In genomic region chr11:80555416-80555815, GRCm38 (mm10) we compare ENCODE assay signal across 31 mouse cellular contexts.
DNase-seq lines count a peak whose midpoint lies in the region; TF ChIP-seq lines count a peak whose summit lies in the region.
"Had no signal": no experiment of that assay in that cellular context is flagged by ENCODE, and none has a peak within 500 bp of the region (broad histone marks: within the 10 kb centered on the region; RNA-seq: fewer than 3 reads in every experiment).

No protein-coding gene starts in this region.

- no peak overlapping the region for H3K4me3 ChIP-seq in left cerebral cortex, adult 2 months
- H3K4me3 ChIP-seq: embryonic facial prominence, embryonic 13.5 days; forebrain, embryonic 10.5 days; forebrain, embryonic 15.5 days; gastrocnemius, adult 2 months; hindbrain, embryonic 10.5 days; hindbrain, embryonic 15.5 days; kidney, embryonic 15.5 days; layer of hippocampus, adult 2 months; limb, embryonic 13.5 days; lung, embryonic 15.5 days; megakaryocyte, embryonic 14.5 days; midbrain, embryonic 12.5 days; myocyte; neural tube, embryonic 12.5 days had no signal

- no peak for TF ChIP-seq CTCF in left cerebral cortex, adult 2 months (IDR thresholded peaks at IDR 0.05)

- no peak overlapping the region for H3K27ac ChIP-seq in left cerebral cortex, adult 2 months
- H3K27ac ChIP-seq: embryonic facial prominence, embryonic 13.5 days; forebrain, embryonic 10.5 days; forebrain, embryonic 15.5 days; gastrocnemius, adult 2 months; hindbrain, embryonic 10.5 days; hindbrain, embryonic 15.5 days; kidney, embryonic 15.5 days; layer of hippocampus, adult 2 months; limb, embryonic 13.5 days; lung, embryonic 15.5 days; midbrain, embryonic 12.5 days; neural tube, embryonic 12.5 days had no signal

- intact Hi-C loops in left cerebral cortex, adult 2 months (cut with DNase I) = no loop called here
- intact Hi-C loops in left cerebral cortex, postnatal 4 days (cut with DNase I) = no loop called here
- intact Hi-C loops in left cerebral cortex, postnatal 36 days (cut with DNase I) = loop anchor here (2.0 kb wide), 1 partner anchor 71 kb away; no protein-coding TSS in a partner anchor

- peak; percentile 53 to 68 for DNase-seq in frontal cortex, adult 2 months (ENCODE audit: extremely low spot score in 1 of 2, low spot score in 1 of 2)
- no peak for DNase-seq in frontal cortex, postnatal 10 days (ENCODE audit: low spot score in 2 of 2)
- peak; percentile 33 to 47 for DNase-seq in left cerebral cortex, adult 2 months (ENCODE audit: extremely low spot score in 1 of 2, low spot score in 2 of 2)
- no peak for DNase-seq in left cerebral cortex, postnatal 4 days
- DNase-seq in left cerebral cortex, postnatal 36 days (ENCODE audit: low spot score in 2 of 2) = peak; percentile 50 to 57
- DNase-seq in right cerebral cortex, postnatal 36 days (ENCODE audit: low spot score in 2 of 2) = peak; percentile 36 to 71
- DNase-seq in lung, postnatal 10 days = no peak
- DNase-seq in urinary bladder, adult 2 months (ENCODE audit: low spot score) = no peak
- DNase-seq: adrenal gland, postnatal 25 days; cerebellum, adult 18-20 months; cerebellum, postnatal 10 days; gastrocnemius, adult 2 months; gastrocnemius, postnatal 36 days; heart, postnatal 14 days; kidney, adult 11 months; kidney, postnatal 25 days; lung, postnatal 4 days; thymus, postnatal 4 days had no signal

Comparison
In these comparisons a context has a peak if more than half of its experiments do, and no peak if none do; other contexts are left out.
1. DNase-seq: peak in frontal cortex, adult 2 months (2 of 2), left cerebral cortex, adult 2 months (2 of 2), left cerebral cortex, postnatal 36 days (2 of 2) and right cerebral cortex, postnatal 36 days (2 of 2); none in frontal cortex, postnatal 10 days (0 of 2), left cerebral cortex, postnatal 4 days (single experiment), lung, postnatal 10 days (single experiment) and urinary bladder, adult 2 months (single experiment).